Mouse (Mus musculus) cerebellum, adult 2 months (tissue): ENCODE data around the gene Bola1.

Experiments
- CTCF ChIP-seq: fragments of 200-500 bp; IDR thresholded peaks from 2 replicates; pipeline ENCODE4 v1.5.1; 2011; ENCODE audit warnings: low read depth, mild to moderate bottlenecking, control low read depth, low read length, moderate library complexity, borderline replicate concordance; ENCODE audit not compliant: insufficient read depth
- POLR2A ChIP-seq: fragments of 200-500 bp; IDR thresholded peaks from 2 replicates; pipeline ENCODE4 v1.6.1; 2011; ENCODE audit warnings: low read length, control low read depth, borderline replicate concordance; ENCODE audit not compliant: insufficient read depth

GRCm38 (mm10) chr3:96230404-96230803, 10.9 kb upstream of the Bola1 start:
- TF ChIP-seq CTCF (no peak), POLR2A (no peak)
